Mouse (Mus musculus) urinary bladder, adult 2 months (tissue): ENCODE data around the gene Ddx25. TPM values are rescaled to one million over a fixed set of nuclear protein-coding genes. Genes with fewer than 3 reads are reported as not detected.

ENCODE experiments used
- DNase-seq: peaks from one replicate; pipeline ENCODE4 v3.0.0; 2022; ENCODE audit warnings: low spot score
- polyA plus RNA-seq: library from polyadenylated mRNA; depleted of rRNA; stranded (reverse); fragments of >200 nt; gene quantifications from 2 replicates; pipeline ENCODE4 v1.2.3, GENCODE M21; 2012

The Ddx25 gene
- polyA plus RNA-seq, 1 experiment, result not detected

GRCm38 (mm10) chr9:35541488-35541887 is 16.8 kb downstream of the Ddx25 start:
- DNase-seq, result peak; percentile 50

- no peak for DNase-seq
Observed at GRCm38 (mm10) chr9:35541024-35541423, 17.3 kb downstream of the Ddx25 start.

GRCm38 (mm10) chr9:35539001-35539750 is 19.2 kb downstream of the Ddx25 start:
- DNase-seq, result no peak

- DNase-seq, result no peak
Observed at GRCm38 (mm10) chr9:35535876-35536275, 22.5 kb downstream of the Ddx25 start.

GRCm38 (mm10) chr9:35535110-35535509 is 23.2 kb downstream of the Ddx25 start:
- DNase-seq, result no peak

- no peak for DNase-seq
Observed at GRCm38 (mm10) chr9:35533266-35533665, 25.1 kb downstream of the Ddx25 start.

- no peak for DNase-seq
Observed at GRCm38 (mm10) chr9:35529796-35530195, 28.5 kb downstream of the Ddx25 start.

GRCm38 (mm10) chr9:35529141-35529540 is 29.2 kb downstream of the Ddx25 start:
- DNase-seq, result no peak

GRCm38 (mm10) chr9:35523941-35524411 is 34.4 kb downstream of the Ddx25 start:
- DNase-seq, result no peak

GRCm38 (mm10) chr9:35523541-35523940 is 34.8 kb downstream of the Ddx25 start:
- no peak for DNase-seq

GRCm38 (mm10) chr9:35522821-35523515 is 35.4 kb downstream of the Ddx25 start:
- no peak for DNase-seq

- DNase-seq, result no peak
Observed at GRCm38 (mm10) chr9:35522241-35522640, 36.1 kb downstream of the Ddx25 start.

- DNase-seq, result no peak
Observed at GRCm38 (mm10) chr9:35520631-35521348, 37.5 kb downstream of the Ddx25 start.

GRCm38 (mm10) chr9:35518169-35518568 is 40.2 kb downstream of the Ddx25 start, which contains the start of gene Gm1113:
TSS of gene Gm1113 (minus strand) at chr9:35518269.
- no peak for DNase-seq

- no peak for DNase-seq
Observed at GRCm38 (mm10) chr9:35516711-35517110, 41.6 kb downstream of the Ddx25 start.

- DNase-seq, result no peak
Observed at GRCm38 (mm10) chr9:35516182-35516581, 42.1 kb downstream of the Ddx25 start.

- no peak for DNase-seq
Observed at GRCm38 (mm10) chr9:35513900-35514299, 44.4 kb downstream of the Ddx25 start.

GRCm38 (mm10) chr9:35508234-35508633 is 50.1 kb downstream of the Ddx25 start:
- DNase-seq, result no peak

GRCm38 (mm10) chr9:35502361-35503000 is 55.8 kb downstream of the Ddx25 start:
- DNase-seq, result no peak

- DNase-seq, result no peak
Observed at GRCm38 (mm10) chr9:35499946-35500345, 58.4 kb downstream of the Ddx25 start.

- DNase-seq, result no peak
Observed at GRCm38 (mm10) chr9:35495471-35495870, 62.9 kb downstream of the Ddx25 start.

GRCm38 (mm10) chr9:35494937-35495336 is 63.4 kb downstream of the Ddx25 start:
- DNase-seq, result no peak
